Mouse (Mus musculus): Measurements from ENCODE around the gene Arfgap3. TPM values are rescaled to one million over a fixed set of nuclear protein-coding genes. Genes with fewer than 3 reads are reported as not detected.
A peak's percentile ranks its signal among the peaks of the same experiment; 100 is the strongest.
"Not testable (repeated sequence)": the region's sequence is repeated elsewhere in the genome, so short reads cannot be mapped to it uniquely, and the experiment has no call there.

The Arfgap3 gene
- polyA plus RNA-seq, 1 experiment from 2014 or later, result 57.0 TPM

DNA sequence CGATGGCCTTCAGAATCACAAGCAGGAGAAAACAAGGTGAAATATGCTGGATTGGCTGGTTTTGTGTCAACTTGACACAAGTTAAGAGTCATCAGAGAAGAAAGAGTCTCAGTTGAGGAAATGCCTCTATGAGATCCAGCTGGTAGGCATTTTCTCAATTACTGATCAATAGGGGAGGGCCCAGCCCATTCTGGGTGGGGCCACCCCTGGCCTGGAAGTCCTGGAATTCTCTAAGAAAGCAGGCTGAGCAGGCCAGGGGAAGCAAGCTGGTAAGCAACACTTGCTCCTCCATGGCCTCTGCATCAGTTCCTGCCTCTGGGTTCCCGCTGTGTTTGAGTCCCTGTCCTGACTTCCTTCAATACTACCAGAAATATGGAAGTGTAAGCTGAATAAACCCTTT lies 27.0 kb downstream of the Arfgap3 start:
- Histone ChIP-seq H3K4me2 (replicated peaks; ENCODE audit: low read depth) (no peak overlapping the region), H3K9ac (ENCODE audit: low read length) (no peak overlapping the region), H3K9me3 (ENCODE audit: control insufficient read depth, low read length) (no peaks in the 10 kb centered on the region), H3K27me3 (ENCODE audit: control insufficient read depth, insufficient read depth, low read length) (no peaks in the 10 kb centered on the region), H3K36me3 (ENCODE audit: control insufficient read depth, insufficient read depth, low read length) (peaks cover 6% of the 10 kb centered on the region), H3K4me1 (replicated peaks; ENCODE audit: control insufficient read depth, insufficient read depth) (no peaks in the 10 kb centered on the region), H3K27ac (replicated peaks) (no peak overlapping the region), H3K4me3 (ENCODE audit: low read depth, low read length) (no peak overlapping the region)
- ATAC-seq (ENCODE audit: low FRiP score, low TSS enrichment) (0 out of 2 replicates have a peak, but pooled peaks have one; percentile 6), DNase-seq (ENCODE audit: low spot score) (peak; percentile 12)
- no peak for TF ChIP-seq CTCF (IDR thresholded peaks at IDR 0.05; ENCODE audit: low read depth)
- WGBS, result 88% methylated on average over 2 of the region's 2 CpGs

DNA sequence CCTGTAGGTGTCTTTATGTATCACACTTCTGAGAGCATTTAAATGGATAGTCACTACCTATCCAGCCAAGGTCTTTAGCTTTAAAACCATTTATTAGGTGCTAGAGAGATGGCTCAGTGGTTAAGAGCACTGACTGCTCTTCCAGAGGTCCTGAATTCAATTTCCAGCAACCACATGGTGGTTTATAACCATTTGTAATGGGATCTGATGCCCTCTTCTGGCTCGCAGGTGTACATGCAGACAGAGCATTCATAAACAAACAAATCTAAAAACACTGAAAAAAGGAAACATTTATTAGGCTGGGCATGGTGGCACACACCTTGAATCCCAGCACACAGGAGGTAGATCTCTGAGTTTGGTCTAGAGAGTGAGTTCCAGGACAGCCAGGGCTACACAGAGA lies 35.1 kb downstream of the Arfgap3 start:
- H3K9ac ChIP-seq (ENCODE audit: low read length), result no peak overlapping the region
- ATAC-seq (ENCODE audit: low FRiP score, low TSS enrichment) (no peak), DNase-seq (ENCODE audit: low spot score) (no peak)
- 83% methylated on average over 1 of the region's 1 CpGs for WGBS
- no peaks in the 10 kb centered on the region for H3K4me1 ChIP-seq (replicated peaks; ENCODE audit: control insufficient read depth, insufficient read depth)
- no peak overlapping the region for H3K27ac ChIP-seq (replicated peaks)
- H3K4me3 ChIP-seq (ENCODE audit: low read depth, low read length), result no peak overlapping the region
- TF ChIP-seq EP300 (optimal IDR thresholded peaks at IDR 0.05), result no peak
- peak; percentile 66 for TF ChIP-seq CTCF (IDR thresholded peaks at IDR 0.05; ENCODE audit: low read depth)
- H3K9me3 ChIP-seq (ENCODE audit: control insufficient read depth, low read length), result no peaks in the 10 kb centered on the region
- H3K4me2 ChIP-seq (replicated peaks; ENCODE audit: low read depth), result no peak overlapping the region
- no peaks in the 10 kb centered on the region for H3K27me3 ChIP-seq (ENCODE audit: control insufficient read depth, insufficient read depth, low read length)
- peaks cover 30% of the 10 kb centered on the region for H3K36me3 ChIP-seq (ENCODE audit: control insufficient read depth, insufficient read depth, low read length)

DNA sequence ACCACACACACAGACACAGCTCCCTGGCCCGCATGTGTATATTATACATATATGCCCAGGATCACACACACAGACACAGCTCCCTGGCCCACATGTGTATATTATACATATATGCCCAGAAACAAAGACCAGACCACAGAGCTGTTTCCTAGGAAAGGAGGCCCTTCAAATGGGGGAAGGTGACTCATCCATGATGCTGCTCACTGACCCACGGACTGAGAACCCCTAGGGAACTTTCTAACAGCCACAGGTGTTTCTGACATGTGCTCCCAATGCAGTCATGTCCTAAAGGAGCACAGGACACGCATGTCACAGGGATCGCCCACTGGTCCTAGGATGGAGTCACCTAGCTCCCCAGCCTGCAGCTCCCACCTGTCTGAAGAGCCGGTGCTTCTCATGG lies 40.2 kb downstream of the Arfgap3 start:
- Histone ChIP-seq H3K9ac (ENCODE audit: low read length) (no peak overlapping the region), H3K9me3 (ENCODE audit: control insufficient read depth, low read length) (no peaks in the 10 kb centered on the region), H3K4me3 (ENCODE audit: low read depth, low read length) (no peak overlapping the region), H3K4me2 (replicated peaks; ENCODE audit: low read depth) (no peak overlapping the region), H3K36me3 (ENCODE audit: control insufficient read depth, insufficient read depth, low read length) (peaks cover 42% of the 10 kb centered on the region), H3K27ac (replicated peaks) (no peak overlapping the region), H3K27me3 (ENCODE audit: control insufficient read depth, insufficient read depth, low read length) (no peaks in the 10 kb centered on the region), H3K4me1 (replicated peaks; ENCODE audit: control insufficient read depth, insufficient read depth) (no peaks in the 10 kb centered on the region)
- ATAC-seq (ENCODE audit: low FRiP score, low TSS enrichment) (no peak), DNase-seq (ENCODE audit: low spot score) (no peak)
- TF ChIP-seq EP300 (optimal IDR thresholded peaks at IDR 0.05) (no peak), CTCF (IDR thresholded peaks at IDR 0.05; ENCODE audit: low read depth) (no peak)
- 90% methylated on average over 5 of the region's 5 CpGs for WGBS

DNA sequence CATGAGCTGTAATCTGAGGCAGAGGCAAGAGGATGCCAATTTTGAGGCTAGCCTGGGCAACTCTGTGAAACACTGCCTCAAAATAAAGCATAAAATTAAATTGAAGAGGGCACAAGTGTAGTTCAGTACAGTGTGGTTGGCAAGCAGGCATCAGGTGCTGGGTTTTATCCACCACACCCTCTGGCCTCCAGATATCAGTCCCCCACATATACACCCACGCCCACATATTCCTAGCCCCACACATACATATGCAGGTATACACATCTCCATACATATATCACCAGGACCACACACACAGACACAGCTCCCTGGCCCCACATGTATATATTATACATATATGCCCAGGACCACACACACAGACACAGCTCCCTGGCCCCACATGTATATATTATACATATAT lies 41.3 kb downstream of the Arfgap3 start:
- H3K9ac ChIP-seq (ENCODE audit: low read length); ATAC-seq (ENCODE audit: low FRiP score, low TSS enrichment); H3K4me1 ChIP-seq (replicated peaks; ENCODE audit: control insufficient read depth, insufficient read depth); H3K9me3 ChIP-seq (ENCODE audit: control insufficient read depth, low read length); DNase-seq (ENCODE audit: low spot score); H3K27ac ChIP-seq (replicated peaks); H3K4me2 ChIP-seq (replicated peaks; ENCODE audit: low read depth); H3K4me3 ChIP-seq (ENCODE audit: low read depth, low read length); H3K27me3 ChIP-seq (ENCODE audit: control insufficient read depth, insufficient read depth, low read length): not testable (repeated sequence)
- WGBS, result 89% methylated on average over 1 of the region's 1 CpGs
- peaks cover 34% of the 10 kb centered on the region for H3K36me3 ChIP-seq (ENCODE audit: control insufficient read depth, insufficient read depth, low read length)

DNA sequence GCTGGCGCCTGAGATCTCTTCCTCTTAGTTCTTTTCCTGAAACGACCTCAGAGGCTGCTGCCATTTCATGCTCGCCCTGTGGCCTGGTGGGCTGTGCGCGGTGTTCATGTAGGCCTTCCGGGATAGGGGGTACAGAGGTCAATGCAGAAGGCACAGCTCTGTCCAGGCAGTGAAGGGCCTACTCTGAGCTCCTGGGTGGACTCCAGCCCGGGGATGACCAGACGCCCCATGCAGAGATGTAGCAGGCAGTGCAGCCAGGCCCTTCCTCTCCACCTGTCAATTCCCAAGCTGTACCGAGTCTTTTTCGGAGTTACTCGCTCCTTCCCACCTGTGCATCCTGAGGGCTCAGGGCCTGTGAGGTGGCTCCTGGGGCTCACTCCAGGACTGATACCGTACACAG lies 43.9 kb downstream of the Arfgap3 start:
- Histone ChIP-seq H3K9ac (ENCODE audit: low read length) (no peak overlapping the region), H3K27me3 (ENCODE audit: control insufficient read depth, insufficient read depth, low read length) (no peaks in the 10 kb centered on the region), H3K4me1 (replicated peaks; ENCODE audit: control insufficient read depth, insufficient read depth) (no peaks in the 10 kb centered on the region), H3K27ac (replicated peaks) (peak overlapping the region; percentile 69), H3K4me3 (ENCODE audit: low read depth, low read length) (no peak overlapping the region), H3K36me3 (ENCODE audit: control insufficient read depth, insufficient read depth, low read length) (peaks cover 24% of the 10 kb centered on the region), H3K4me2 (replicated peaks; ENCODE audit: low read depth) (no peak overlapping the region), H3K9me3 (ENCODE audit: control insufficient read depth, low read length) (no peaks in the 10 kb centered on the region)
- no peak for TF ChIP-seq EP300 (optimal IDR thresholded peaks at IDR 0.05)
- TF ChIP-seq CTCF (IDR thresholded peaks at IDR 0.05; ENCODE audit: low read depth), result no peak
- DNase-seq (ENCODE audit: low spot score) (no peak), ATAC-seq (ENCODE audit: low FRiP score, low TSS enrichment) (no peak)
- 91% methylated on average over 12 of the region's 12 CpGs for WGBS

DNA sequence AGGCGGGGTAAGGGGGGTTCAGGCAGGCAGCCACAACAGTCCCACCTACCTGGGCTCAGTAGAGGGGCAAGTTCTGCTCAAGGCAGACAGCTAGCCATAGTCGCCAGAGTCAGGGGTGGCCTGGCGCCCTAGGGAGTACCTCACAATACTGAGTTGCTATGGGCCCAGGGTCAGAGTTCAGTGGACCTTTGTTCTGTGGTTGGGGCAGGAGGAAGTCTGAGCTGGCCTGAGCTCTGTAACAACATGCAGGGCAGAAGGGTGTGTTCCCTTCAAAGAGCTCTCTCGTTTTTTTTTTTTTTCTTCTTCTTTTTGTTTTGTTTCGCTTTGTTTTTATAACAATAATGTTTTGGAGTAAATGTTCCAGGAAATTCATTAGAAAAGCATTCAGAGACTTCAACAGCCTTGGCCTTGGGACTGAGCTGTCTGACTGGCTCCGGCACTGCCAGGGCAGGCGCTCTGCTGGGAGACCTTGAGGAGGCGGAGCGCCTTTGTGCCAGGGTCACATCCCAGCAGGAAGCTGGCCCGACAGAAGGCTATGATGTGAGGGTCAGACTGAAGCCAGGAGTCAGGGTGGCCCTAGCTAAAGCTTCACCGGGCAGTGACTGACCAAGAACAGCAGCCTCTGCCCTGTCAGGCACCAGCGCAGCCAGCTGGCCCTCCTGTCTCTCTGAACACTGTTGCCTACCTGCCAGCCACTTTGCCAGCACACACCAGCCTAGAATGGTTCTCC lies 44.7 kb downstream of the Arfgap3 start:
- H3K27me3 ChIP-seq (ENCODE audit: control insufficient read depth, insufficient read depth, low read length), result no peaks in the 10 kb centered on the region
- H3K4me1 ChIP-seq (replicated peaks; ENCODE audit: control insufficient read depth, insufficient read depth), result no peaks in the 10 kb centered on the region
- H3K9me3 ChIP-seq (ENCODE audit: control insufficient read depth, low read length), result no peaks in the 10 kb centered on the region
- peak; percentile 70 for ATAC-seq (ENCODE audit: low FRiP score, low TSS enrichment)
- peak overlapping the region; percentile 35 for H3K9ac ChIP-seq (ENCODE audit: low read length)
- 56% methylated on average over 12 of the region's 12 CpGs for WGBS
- H3K4me2 ChIP-seq (replicated peaks; ENCODE audit: low read depth), result no peak overlapping the region
- TF ChIP-seq EP300 (optimal IDR thresholded peaks at IDR 0.05) (no peak), CTCF (IDR thresholded peaks at IDR 0.05; ENCODE audit: low read depth) (no peak)
- peak; percentile 47 for DNase-seq (ENCODE audit: low spot score)
- peaks cover 24% of the 10 kb centered on the region for H3K36me3 ChIP-seq (ENCODE audit: control insufficient read depth, insufficient read depth, low read length)
- peak overlapping the region; percentile 69 for H3K27ac ChIP-seq (replicated peaks)
- H3K4me3 ChIP-seq (ENCODE audit: low read depth, low read length), result no peak overlapping the region
